Mouse (Mus musculus) myocyte (in vitro differentiated cells): ENCODE measurements around the gene Slc39a13. TPM values are rescaled to one million over a fixed set of nuclear protein-coding genes. Genes with fewer than 3 reads are reported as not detected.

ENCODE experiments used
- H3K27me3 ChIP-seq: one replicate; pipeline ENCODE4 v1.6.1; 2011; ENCODE audit not compliant: control insufficient read depth, insufficient read depth, insufficient read length
- H3K36me3 ChIP-seq: one replicate; pipeline ENCODE4 v1.6.1; 2011; ENCODE audit not compliant: control insufficient read depth, insufficient read depth
- H3K4me2 ChIP-seq: one replicate; pipeline ENCODE4 v1.6.1; 2011; ENCODE audit warnings: low read depth, control low read depth
- H3K4me3 ChIP-seq: one replicate; pipeline ENCODE4 v1.5.1; 2011; ENCODE audit warnings: mild to moderate bottlenecking, control low read depth, moderate library complexity
- H3K79me2 ChIP-seq: one replicate; pipeline ENCODE4 v1.6.1; 2011; ENCODE audit not compliant: control insufficient read depth, insufficient read depth
- H3ac ChIP-seq: one replicate; pipeline ENCODE4 v1.6.1; 2011; ENCODE audit not compliant: control insufficient read depth, insufficient read length
- CEBPB ChIP-seq: IDR thresholded peaks from 2 replicates; pipeline ENCODE4 v1.6.1; 2011; ENCODE audit warnings: mild to moderate bottlenecking, moderate library complexity; ENCODE audit not compliant: poor library complexity, insufficient read depth, severe bottlenecking
- E2F4 ChIP-seq: IDR thresholded peaks from one replicate; pipeline ENCODE4 v1.6.1; 2011; ENCODE audit warnings: mild to moderate bottlenecking, control low read depth, moderate library complexity; ENCODE audit not compliant: insufficient read depth
- MAX ChIP-seq: IDR thresholded peaks from one replicate; pipeline ENCODE4 v1.6.1; 2011; ENCODE audit warnings: low read depth, mild to moderate bottlenecking, control low read depth
- MYOD1 ChIP-seq, 3 experiments: IDR thresholded peaks; one replicate each; pipeline ENCODE4 v1.6.1; 2011; ENCODE audit warnings: control low read depth in 2 of 3, low read depth in 2 of 3, mild to moderate bottlenecking in 2 of 3, moderate library complexity in 1 of 3; ENCODE audit not compliant: insufficient read length in 2 of 3, control insufficient read depth in 1 of 3
- MYOG ChIP-seq, 3 experiments: IDR thresholded peaks; one replicate each; pipeline ENCODE4 v1.6.1; 2011; ENCODE audit warnings: control low read depth in 2 of 3, low read depth in 2 of 3, mild to moderate bottlenecking in 2 of 3; ENCODE audit not compliant: insufficient read length in 2 of 3, control insufficient read depth in 1 of 3, insufficient read depth in 1 of 3
- POLR2A ChIP-seq: IDR thresholded peaks from one replicate; pipeline ENCODE4 v1.6.1; 2011; ENCODE audit warnings: low read depth, mild to moderate bottlenecking, control low read depth, moderate library complexity; ENCODE audit not compliant: insufficient read length
- POLR2AphosphoS2 ChIP-seq: IDR thresholded peaks from one replicate; pipeline ENCODE4 v1.6.1; 2011; ENCODE audit warnings: low read depth, control low read depth; ENCODE audit not compliant: insufficient read length
- REST ChIP-seq: IDR thresholded peaks from one replicate; pipeline ENCODE4 v1.6.1; 2011; ENCODE audit warnings: mild to moderate bottlenecking, control low read depth, moderate library complexity; ENCODE audit not compliant: insufficient read depth, insufficient read length
- SRF ChIP-seq: IDR thresholded peaks from one replicate; pipeline ENCODE4 v1.6.1; 2011; ENCODE audit warnings: low read depth; ENCODE audit not compliant: control insufficient read depth, insufficient read length
- TCF12 ChIP-seq: IDR thresholded peaks from one replicate; pipeline ENCODE4 v1.6.1; 2011; ENCODE audit warnings: mild to moderate bottlenecking, control low read depth; ENCODE audit not compliant: poor library complexity, insufficient read depth, severe bottlenecking
- TCF3 ChIP-seq: IDR thresholded peaks from one replicate; pipeline ENCODE4 v1.6.1; 2011; ENCODE audit warnings: low read depth, control low read depth; ENCODE audit not compliant: insufficient read length
- USF1 ChIP-seq: IDR thresholded peaks from one replicate; pipeline ENCODE4 v1.6.1; 2011; ENCODE audit warnings: low read depth, mild to moderate bottlenecking, control low read depth, moderate library complexity
- polyA plus RNA-seq: library from polyadenylated mRNA; unstranded; fragments of >200 nt; fragmentation: generic; extraction: Trizol; gene quantifications from one replicate; pipeline ENCODE4 v1.2.1, GENCODE M21; 2012; ENCODE audit warnings: missing spikeins

Slc39a13 gene
- polyA plus RNA-seq, 1 experiment, result 41.1 TPM

- Histone ChIP-seq H3ac (no peak overlapping the region), H3K4me3 (no peak overlapping the region), H3K4me2 (no peak overlapping the region), H3K27me3 (peaks cover 5% of the 10 kb centered on the region), H3K79me2 (no peaks in the 10 kb centered on the region), H3K36me3 (no peaks in the 10 kb centered on the region)
- no peak for TF ChIP-seq SRF
- TF ChIP-seq MYOG (IDR thresholded peaks at IDR 0.05; ENCODE audit: control insufficient read depth in 1 of 3, insufficient read depth in 1 of 3, insufficient read length in 2 of 3, low read depth in 2 of 3), result no peak
- TF ChIP-seq USF1, result no peak
- no peak for TF ChIP-seq POLR2AphosphoS2
- no peak for TF ChIP-seq MAX
- no peak for TF ChIP-seq POLR2A
- no peak for TF ChIP-seq TCF3
- TF ChIP-seq E2F4, result no peak
- TF ChIP-seq MYOD1 (IDR thresholded peaks at IDR 0.05; ENCODE audit: control insufficient read depth in 1 of 3, insufficient read length in 2 of 3, low read depth in 2 of 3), result no peak
These were observed 37.9 kb upstream of the Slc39a13 start for GRCm38 (mm10) chr2:91108156-91108555.

- TF ChIP-seq TCF3 (no peak), TCF12 (no peak), POLR2A (no peak)
- H3K4me3 ChIP-seq, result no peak overlapping the region
- H3K4me2 ChIP-seq, result peak overlapping the region; percentile 41
- peaks cover 4% of the 10 kb centered on the region for H3K27me3 ChIP-seq
- no peaks in the 10 kb centered on the region for H3K79me2 ChIP-seq
- H3ac ChIP-seq, result no peak overlapping the region
- H3K36me3 ChIP-seq, result no peaks in the 10 kb centered on the region
These were observed 31.0 kb upstream of the Slc39a13 start for GRCm38 (mm10) chr2:91101124-91101740.

- H3K79me2 ChIP-seq, result no peaks in the 10 kb centered on the region
- TF ChIP-seq CEBPB, result no peak
- TF ChIP-seq POLR2AphosphoS2, result no peak
- TF ChIP-seq SRF, result no peak
- TF ChIP-seq USF1, result no peak
- TF ChIP-seq MAX, result no peak
- TF ChIP-seq E2F4, result no peak
- no peak for TF ChIP-seq MYOD1 (IDR thresholded peaks at IDR 0.05; ENCODE audit: control insufficient read depth in 1 of 3, insufficient read length in 2 of 3, low read depth in 2 of 3)
- no peak for TF ChIP-seq MYOG (IDR thresholded peaks at IDR 0.05; ENCODE audit: control insufficient read depth in 1 of 3, insufficient read depth in 1 of 3, insufficient read length in 2 of 3, low read depth in 2 of 3)
- no peak for TF ChIP-seq TCF3
- TF ChIP-seq REST, result no peak
- H3ac ChIP-seq, result no peak overlapping the region
- no peaks in the 10 kb centered on the region for H3K36me3 ChIP-seq
- no peak overlapping the region for H3K4me3 ChIP-seq
- H3K27me3 ChIP-seq, result no peaks in the 10 kb centered on the region
- H3K4me2 ChIP-seq, result no peak overlapping the region
These were observed 27.9 kb upstream of the Slc39a13 start for GRCm38 (mm10) chr2:91098156-91098555.

- Histone ChIP-seq H3K36me3 (no peaks in the 10 kb centered on the region), H3ac (no peak overlapping the region), H3K27me3 (no peaks in the 10 kb centered on the region), H3K79me2 (no peaks in the 10 kb centered on the region), H3K4me3 (no peak overlapping the region), H3K4me2 (no peak overlapping the region)
- TF ChIP-seq MAX (no peak), TCF12 (no peak), SRF (no peak), POLR2AphosphoS2 (no peak), CEBPB (no peak)
These were observed 26.8 kb upstream of the Slc39a13 start for GRCm38 (mm10) chr2:91097015-91097414.

GRCm38 (mm10) chr2:91096524-91096923, 26.3 kb upstream of the Slc39a13 start:
- H3K36me3 ChIP-seq, result no peaks in the 10 kb centered on the region
- TF ChIP-seq E2F4 (no peak), MAX (no peak)
- H3K79me2 ChIP-seq, result no peaks in the 10 kb centered on the region
- H3K4me2 ChIP-seq, result no peak overlapping the region
- no peak overlapping the region for H3ac ChIP-seq
- no peak overlapping the region for H3K4me3 ChIP-seq
- H3K27me3 ChIP-seq, result no peaks in the 10 kb centered on the region

- H3K4me2 ChIP-seq, result no peak overlapping the region
- H3K79me2 ChIP-seq, result no peaks in the 10 kb centered on the region
- H3K27me3 ChIP-seq, result no peaks in the 10 kb centered on the region
- no peaks in the 10 kb centered on the region for H3K36me3 ChIP-seq
- no peak overlapping the region for H3ac ChIP-seq
- H3K4me3 ChIP-seq, result no peak overlapping the region
- TF ChIP-seq TCF12 (no peak), TCF3 (no peak), E2F4 (no peak), POLR2A (no peak), USF1 (no peak), MYOG (IDR thresholded peaks at IDR 0.05; ENCODE audit: control insufficient read depth in 1 of 3, insufficient read depth in 1 of 3, insufficient read length in 2 of 3, low read depth in 2 of 3) (no peak), REST (no peak), SRF (no peak), MYOD1 (IDR thresholded peaks at IDR 0.05; ENCODE audit: control insufficient read depth in 1 of 3, insufficient read length in 2 of 3, low read depth in 2 of 3) (no peak), CEBPB (no peak), POLR2AphosphoS2 (no peak), MAX (no peak)
These were observed 20.6 kb upstream of the Slc39a13 start for GRCm38 (mm10) chr2:91090827-91091226.
